Mouse (Mus musculus): Measurements from ENCODE around the gene Nt5c2.

Nt5c2 gene

GRCm38 (mm10) chr19:46848381-46849268 is 166.3 kb downstream of the Nt5c2 start:
- no peak for DNase-seq (ENCODE audit: low spot score in 2 of 2)

GRCm38 (mm10) chr19:46846459-46846858 is 168.5 kb downstream of the Nt5c2 start:
- no peak for DNase-seq (ENCODE audit: low spot score in 2 of 2)

GRCm38 (mm10) chr19:46846056-46846455 is 168.9 kb downstream of the Nt5c2 start:
- no peak for DNase-seq (ENCODE audit: low spot score in 2 of 2)

- no peak for DNase-seq (ENCODE audit: low spot score in 2 of 2)
Observed at GRCm38 (mm10) chr19:46843030-46843429, 171.9 kb downstream of the Nt5c2 start.

GRCm38 (mm10) chr19:46841016-46841415 is 173.9 kb downstream of the Nt5c2 start:
- DNase-seq (ENCODE audit: low spot score in 2 of 2): no peak

- no peak for DNase-seq (ENCODE audit: low spot score in 2 of 2)
Observed at GRCm38 (mm10) chr19:46837290-46838079, 177.5 kb downstream of the Nt5c2 start.

- DNase-seq (ENCODE audit: low spot score in 2 of 2): no peak
Observed at GRCm38 (mm10) chr19:46836085-46836484, 178.9 kb downstream of the Nt5c2 start.

GRCm38 (mm10) chr19:46835339-46835738 is 179.6 kb downstream of the Nt5c2 start:
- DNase-seq (ENCODE audit: low spot score in 2 of 2): no peak

- no peak for DNase-seq (ENCODE audit: low spot score in 2 of 2)
Observed at GRCm38 (mm10) chr19:46834301-46834700, 180.7 kb downstream of the Nt5c2 start.

Measured in natural killer cell, adult 2 months (primary cell).